Mouse (Mus musculus): ENCODE measurements around the gene Ptgds.

The Ptgds gene

DNA sequence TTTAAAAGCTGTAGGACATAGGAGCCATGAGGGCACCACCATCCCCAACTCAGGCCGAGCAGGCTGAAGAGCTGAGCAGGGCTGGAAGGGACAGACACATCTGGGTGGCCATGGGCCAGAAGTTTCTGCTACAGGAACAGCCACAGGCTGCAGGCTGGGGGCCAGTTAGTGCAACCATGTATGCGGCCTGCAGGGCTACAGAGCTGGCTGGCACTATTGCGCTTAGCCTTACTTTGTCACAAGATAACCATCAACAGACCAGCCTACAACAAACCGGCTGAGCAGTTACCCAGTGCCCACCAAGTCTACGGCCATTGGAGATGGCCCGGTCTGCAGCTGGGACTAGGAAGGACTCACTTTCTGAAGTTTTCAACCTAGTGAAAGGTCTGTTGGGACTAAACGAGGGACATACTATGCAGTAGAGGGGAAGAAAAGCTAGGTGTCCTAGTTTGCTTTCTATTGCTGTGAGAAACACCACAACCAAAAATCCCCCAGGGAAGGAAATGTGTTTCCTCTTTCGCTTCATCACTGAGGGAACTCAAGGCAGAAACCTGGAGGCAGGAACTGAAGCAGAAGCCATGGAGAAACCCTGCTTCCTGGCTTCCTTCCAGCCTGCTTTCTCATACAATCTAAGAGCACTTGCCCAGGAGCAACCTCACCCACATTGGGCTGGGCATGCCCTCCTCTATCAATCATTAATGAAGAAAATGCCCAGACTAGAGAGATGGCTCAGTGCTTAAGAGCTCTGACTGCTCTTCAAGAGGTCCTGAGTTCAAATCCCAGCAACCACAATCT lies 18.8 kb downstream of the Ptgds start:
- DNase-seq (ENCODE audit: low spot score in 2 of 2), result no peak

DNA sequence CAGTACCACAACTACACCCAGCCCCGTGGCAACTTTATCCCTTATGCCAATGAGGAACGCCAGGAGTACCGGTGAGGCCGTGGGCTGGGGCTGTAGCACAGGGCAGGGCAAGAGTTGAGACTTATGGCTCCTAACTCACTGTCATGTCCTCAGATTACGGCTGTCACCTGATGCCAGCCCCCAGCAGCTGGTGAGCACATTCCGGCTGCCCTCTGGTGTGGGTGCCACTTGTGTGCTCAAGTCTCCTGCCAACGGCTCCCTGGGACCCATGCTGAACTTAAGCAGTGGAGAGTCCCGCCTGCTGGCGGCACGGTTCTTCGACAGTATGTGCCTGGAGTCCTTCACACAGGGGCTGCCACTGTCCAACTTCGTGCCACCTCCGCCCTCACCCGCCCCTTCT lies 27.2 kb downstream of the Ptgds start:
- DNase-seq (ENCODE audit: low spot score in 2 of 2), result no peak

DNA sequence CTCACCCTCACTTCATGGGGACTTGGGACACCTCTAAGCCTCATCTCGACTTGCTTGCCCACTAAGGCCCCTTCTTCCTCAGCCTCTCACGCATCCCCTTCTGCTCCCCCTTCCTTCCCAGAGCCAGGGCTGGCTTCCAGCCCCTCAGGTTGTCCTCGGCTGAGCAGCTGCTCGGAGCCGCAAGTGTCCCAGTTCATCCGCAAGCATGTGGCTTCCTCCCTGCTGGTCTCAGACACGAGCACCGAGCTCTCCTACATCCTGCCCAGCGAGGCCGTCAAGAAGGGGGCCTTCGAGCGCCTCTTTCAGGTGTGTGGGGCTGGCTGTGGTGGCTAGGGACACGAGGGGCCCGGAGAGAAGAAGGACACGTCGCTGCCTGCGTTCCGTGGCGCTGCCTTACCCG lies 28.8 kb downstream of the Ptgds start:
- DNase-seq (ENCODE audit: low spot score in 2 of 2), result no peak

DNA sequence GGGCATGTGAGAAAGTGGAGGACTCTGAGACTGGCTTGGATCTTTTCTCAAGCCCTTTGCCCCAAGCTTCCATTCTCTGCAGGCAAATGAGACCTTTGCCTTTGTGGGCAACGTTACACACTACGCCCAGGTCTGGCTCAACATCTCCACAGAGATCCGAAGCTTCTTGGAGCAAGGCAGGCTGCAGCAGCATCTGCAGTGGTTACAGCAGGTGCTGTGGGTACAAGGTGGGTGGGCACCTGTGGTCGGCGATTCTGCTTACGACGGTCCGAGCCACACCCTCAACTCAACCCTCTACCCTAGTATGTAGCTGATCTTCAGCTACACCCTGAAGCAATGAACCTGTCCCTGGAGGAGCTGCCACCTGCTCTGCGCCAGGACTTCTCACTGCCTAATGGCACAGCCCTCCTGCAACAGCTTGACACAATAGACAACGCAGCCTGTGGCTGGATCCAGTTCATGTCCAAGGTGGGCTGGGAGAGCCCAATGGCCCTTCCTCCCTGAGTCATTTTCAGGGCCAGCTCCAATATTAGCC lies 33.5 kb downstream of the Ptgds start:
- no peak for DNase-seq (ENCODE audit: low spot score in 2 of 2)

DNA sequence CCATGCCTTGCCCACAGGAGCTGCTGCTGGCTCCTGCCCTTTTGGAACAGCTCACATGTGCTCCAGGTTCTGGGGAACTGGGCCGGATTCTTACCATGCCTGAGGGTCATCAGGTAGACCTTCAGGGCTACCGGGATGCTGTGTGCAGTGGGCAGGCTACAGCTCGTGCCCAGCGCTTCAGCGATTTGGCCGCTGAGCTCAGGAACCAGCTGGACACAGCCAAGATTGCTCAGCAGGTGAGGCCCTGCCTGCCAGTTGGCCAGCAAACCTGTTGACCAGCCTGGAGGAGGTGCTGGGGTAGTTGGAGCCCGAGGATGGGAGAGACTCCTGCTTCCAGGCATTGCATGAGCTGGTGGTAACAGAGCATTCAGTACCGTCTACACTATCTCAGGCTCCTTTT lies 35.6 kb downstream of the Ptgds start:
- no peak for DNase-seq (ENCODE audit: low spot score in 2 of 2)

DNA sequence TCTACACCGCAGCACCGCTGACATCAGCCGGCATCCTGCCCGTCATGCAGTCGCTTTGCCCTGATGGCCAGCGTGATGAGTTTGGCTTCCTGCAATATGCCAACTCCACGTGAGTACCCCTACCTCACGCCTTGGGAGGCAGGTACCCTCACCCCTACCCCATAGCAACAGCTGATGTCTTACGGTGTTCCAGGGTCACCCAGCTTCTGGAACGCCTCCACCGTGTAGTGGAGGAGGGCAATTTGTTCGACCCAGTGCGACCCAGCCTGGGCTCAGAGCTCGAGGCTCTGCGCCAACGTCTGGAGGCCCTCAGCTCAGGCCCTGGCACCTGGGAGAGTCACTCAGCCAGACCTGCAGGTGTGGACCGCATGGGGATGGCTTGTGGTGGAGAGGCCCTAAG lies 36.7 kb downstream of the Ptgds start:
- DNase-seq (ENCODE audit: low spot score in 2 of 2), result no peak

DNA sequence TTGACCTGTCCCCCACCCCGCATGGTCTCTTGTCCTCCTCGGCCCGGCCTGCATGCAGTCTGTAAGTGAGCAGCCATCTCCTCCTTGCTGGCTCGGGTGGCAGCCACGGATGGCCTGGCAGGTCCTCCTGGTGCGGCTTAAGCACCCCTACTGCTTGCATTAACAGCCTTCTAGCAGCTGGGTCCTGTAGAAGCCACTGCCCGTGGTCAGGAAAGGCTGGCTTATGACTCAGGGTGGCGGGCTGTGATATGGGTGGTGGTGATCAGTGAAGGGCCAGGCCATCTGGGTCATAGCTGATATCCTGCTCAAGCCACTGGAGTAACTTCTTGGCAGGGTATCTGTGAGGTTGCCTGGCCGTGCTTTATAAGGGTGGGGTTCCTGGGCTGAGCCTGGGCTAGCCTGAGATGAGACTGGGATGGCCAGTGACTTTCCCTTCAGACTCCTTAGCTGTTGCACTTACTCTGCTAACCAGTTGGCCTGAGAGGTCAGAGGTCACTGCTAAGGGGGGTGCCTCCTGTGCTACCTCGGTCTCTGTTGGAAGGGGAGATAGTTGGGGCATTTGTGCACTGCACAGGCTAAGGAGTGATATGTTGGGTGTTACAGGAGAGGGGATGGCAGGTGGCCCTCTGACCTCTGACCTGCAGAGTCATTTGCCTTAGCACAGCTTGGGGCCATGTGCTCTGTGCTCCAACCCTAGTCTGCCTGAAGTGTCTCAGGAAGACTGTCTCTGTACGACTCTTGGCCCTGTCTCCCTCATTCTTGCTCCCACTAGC lies 37.3 kb downstream of the Ptgds start:
- no peak for DNase-seq (ENCODE audit: low spot score in 2 of 2)

DNA sequence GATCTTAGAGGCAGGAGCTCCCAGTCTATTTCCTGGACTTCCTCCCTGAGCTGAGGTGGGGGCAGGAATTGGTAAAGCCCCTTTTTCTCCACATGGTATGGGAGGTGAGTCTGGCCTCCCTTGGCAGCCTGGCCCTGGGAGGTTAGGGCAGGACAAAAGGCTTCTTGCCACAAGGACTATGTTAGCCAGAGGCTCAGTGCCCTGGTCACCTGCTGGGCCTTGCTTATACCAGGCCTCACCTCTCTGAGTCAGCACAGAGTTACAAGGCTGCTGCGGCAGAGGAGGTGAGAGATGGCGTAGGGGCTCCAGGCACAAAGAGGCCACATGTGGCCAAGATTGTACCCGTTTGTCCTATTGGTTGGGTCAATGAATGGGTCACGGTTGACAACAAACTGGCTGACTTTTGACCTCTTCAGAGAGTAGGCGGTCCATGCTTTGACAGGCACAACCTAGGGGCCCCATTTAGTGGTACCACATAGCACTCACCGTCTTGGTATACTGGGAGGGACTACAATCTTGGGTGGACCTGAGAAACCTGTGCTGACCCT lies 38.5 kb downstream of the Ptgds start:
- no peak for DNase-seq (ENCODE audit: low spot score in 2 of 2)

DNA sequence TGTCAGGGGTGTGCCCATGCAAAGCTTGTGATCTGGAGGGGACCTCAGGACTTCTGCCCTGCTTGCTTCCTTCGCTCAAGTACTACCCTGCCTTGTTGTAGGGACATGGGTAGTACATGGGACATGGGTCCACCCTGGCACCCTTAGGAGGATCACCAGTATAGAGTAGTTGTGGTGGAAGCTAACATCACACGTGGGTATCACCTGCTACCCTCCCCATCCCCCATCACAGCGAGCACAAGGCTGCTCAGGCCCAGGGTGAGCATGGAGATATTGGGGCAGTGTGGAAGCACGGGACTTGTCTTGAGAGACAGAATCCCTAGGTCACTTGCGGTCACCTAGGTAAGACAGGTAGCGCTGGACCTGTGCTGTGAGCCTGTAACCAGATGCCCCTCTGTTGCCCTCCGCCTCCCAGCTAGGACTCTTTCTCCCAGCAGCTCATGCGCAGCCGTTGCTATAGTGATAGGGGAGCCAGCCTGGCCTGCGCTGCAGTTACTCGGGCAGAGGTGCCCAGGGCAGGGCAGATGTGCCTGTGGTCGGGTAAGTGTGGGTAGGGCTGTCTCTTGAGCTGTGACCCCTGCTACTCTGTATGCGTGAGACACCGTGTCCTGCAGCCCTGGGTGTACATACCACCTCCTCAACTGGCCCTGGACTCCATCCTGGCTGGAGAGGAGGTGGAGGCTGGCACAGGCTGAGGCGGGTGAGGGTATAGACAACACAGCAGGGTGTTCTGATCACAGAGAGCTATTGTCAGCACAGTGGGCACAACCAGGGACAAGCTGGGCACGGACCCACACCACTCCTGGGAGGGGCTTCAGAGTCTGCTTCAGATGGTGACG lies 39.2 kb downstream of the Ptgds start:
- DNase-seq (ENCODE audit: low spot score in 2 of 2), result no peak

DNA sequence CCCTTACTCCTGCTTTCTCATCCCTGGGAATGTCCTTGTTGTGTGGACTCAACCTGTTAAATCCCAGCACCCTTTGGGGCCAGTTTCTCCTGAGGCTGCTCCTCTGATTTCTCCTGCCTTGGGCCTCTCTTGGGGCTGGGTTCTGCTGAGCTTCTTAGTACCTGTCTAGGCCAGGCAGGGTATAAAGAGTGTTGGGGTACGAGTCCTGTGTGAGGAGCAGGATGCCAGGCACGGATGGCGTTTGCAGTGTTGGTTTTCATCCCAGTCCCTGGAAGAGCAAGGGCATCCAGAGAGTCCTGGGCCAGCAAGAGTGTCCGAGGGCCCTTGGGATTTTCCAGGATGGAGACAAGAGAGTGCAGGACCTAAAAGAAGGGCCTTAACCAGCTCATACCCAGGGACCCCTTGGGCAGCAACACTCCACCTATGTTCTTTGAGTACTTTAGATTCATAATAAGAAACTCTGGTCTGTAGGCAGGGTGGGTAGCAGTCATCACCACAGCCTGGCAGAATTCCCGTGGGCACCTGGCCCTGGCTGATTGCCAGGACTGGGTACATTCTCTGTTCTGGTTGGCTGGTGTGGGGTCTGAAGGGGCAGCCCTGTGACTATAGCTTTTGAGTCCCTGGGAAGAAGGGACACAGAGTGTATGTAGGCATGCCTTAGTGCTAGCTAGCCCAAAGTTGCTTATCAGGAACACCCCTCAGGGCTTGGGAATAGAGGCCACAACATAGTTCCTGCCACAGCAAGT lies 40.2 kb downstream of the Ptgds start:
- DNase-seq (ENCODE audit: low spot score in 2 of 2), result no peak

DNA sequence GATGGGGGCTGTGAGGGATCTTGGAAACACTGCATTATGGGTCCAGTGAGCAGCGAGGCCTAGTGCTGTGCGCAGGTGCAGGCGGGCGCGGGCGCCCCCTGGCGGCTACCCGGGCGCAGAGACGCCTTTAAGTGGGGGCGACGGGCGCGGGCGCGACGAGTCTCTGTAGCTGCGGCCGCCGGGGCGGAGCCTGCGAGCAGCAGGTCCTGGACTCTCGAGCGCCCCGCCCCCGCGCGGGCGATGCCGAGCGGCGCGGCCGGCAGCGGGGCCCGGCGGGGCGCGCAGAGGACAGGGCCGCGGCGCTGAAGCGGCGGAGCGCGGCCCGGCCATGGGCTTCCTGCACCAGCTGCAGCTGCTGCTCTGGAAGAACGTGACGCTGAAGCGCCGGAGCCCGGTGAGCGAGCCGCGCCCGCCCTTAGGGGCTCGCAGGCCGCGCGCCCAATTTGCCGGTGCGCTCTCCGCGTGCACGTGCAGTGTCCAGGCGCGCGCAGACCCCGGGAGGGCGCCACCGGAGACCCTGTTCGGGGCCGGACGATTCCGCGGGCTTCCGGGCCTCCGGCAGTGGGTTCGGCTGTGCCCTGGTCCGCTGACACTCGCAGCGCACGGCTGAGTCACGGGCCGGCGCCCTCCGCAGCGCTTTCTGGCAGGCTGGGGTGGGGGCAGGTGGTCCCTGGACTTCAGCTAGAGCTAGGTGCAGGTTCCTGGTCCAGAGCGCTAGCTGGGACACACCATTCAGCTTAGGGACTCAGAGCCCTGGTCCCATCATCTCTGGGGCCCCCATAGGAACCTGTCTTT lies 41.2 kb downstream of the Ptgds start, which contains the start of gene Abca2:
Gene Abca2, plus strand, starts transcription at position 262 of the 795 bp plus-strand sequence.
- peak; percentile 91 to 97 for DNase-seq (ENCODE audit: low spot score in 2 of 2)

DNA sequence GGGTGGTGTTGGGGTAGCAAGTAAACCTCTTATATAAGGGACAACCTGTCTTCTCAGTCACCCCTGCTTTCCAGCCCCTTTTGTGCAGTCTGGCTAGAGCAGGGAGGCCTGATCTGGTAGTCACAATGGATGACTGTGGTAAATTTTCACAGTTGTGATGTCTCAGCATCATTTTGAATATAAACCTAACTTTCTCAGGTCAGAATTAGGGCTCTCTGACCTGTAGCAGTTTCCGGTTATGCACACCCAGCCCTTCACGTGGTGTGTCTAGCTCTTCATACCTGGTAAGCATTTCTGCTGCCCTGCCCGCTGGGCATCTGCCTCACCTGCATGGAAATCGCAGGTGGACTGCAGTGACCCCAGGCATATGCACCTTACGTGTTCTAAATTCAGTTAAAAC lies 42.6 kb downstream of the Ptgds start:
- DNase-seq (ENCODE audit: low spot score in 2 of 2), result no peak

DNA sequence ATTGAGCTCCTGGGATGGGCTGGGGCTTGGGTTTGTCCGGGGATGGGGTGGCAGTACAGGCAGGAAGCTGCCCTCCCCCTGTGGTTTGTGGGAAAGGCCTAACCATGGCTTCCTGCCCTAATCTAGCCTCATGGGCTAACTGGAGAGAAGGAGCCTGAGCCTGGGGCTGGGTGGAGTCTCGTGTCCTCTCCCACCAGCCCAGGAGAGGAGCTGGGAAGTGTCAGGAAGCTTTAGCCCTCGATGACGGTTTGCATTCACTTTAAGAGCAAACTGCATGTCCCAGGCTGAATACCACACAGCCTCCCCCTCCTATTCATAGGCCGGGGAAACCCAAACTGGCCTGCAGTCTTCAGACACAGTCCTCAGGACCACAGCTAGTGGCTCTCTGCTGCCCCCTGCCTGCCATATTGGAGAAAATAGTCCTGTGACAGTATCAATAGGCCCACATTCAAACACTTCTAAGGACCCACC lies 43.1 kb downstream of the Ptgds start:
- DNase-seq (ENCODE audit: low spot score in 2 of 2), result peak in 1 of 2 experiments; percentile 65

DNA sequence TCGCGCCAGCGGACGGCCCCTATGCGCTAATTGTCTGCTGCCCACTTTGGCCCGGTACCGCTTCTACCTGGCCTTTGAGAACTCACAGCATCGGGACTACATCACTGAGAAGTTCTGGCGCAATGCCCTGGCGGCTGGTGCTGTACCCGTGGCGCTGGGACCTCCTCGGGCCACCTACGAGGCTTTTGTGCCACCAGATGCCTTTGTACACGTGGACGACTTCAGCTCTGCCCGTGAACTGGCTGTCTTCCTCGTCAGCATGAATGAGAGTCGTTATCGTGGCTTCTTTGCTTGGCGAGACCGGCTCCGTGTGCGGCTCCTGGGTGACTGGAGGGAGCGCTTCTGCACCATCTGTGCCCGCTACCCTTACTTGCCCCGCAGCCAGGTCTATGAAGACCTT lies 44.4 kb downstream of the Ptgds start:
- DNase-seq (ENCODE audit: low spot score in 2 of 2), result no peak

DNA sequence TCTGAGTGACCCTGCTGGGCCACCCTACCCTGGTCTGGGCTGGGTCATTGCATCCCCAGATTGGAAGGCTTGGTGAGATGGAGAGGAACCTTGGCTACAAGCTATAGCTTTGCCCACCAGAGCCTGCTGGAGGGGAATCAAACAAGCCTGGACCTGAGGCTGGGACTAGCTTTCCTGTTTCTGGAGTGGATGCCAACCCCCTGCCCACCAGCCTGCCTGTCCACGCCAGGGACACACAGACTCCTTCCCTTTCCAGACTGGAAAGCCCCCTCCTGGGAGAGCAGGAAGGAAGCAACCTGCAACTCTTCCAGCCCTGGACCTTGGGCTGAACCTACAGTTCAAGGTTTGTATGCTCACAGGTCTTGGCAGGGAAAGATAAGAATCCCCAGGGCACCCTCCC lies 46.2 kb downstream of the Ptgds start:
- DNase-seq (ENCODE audit: low spot score in 2 of 2), result no peak

DNA sequence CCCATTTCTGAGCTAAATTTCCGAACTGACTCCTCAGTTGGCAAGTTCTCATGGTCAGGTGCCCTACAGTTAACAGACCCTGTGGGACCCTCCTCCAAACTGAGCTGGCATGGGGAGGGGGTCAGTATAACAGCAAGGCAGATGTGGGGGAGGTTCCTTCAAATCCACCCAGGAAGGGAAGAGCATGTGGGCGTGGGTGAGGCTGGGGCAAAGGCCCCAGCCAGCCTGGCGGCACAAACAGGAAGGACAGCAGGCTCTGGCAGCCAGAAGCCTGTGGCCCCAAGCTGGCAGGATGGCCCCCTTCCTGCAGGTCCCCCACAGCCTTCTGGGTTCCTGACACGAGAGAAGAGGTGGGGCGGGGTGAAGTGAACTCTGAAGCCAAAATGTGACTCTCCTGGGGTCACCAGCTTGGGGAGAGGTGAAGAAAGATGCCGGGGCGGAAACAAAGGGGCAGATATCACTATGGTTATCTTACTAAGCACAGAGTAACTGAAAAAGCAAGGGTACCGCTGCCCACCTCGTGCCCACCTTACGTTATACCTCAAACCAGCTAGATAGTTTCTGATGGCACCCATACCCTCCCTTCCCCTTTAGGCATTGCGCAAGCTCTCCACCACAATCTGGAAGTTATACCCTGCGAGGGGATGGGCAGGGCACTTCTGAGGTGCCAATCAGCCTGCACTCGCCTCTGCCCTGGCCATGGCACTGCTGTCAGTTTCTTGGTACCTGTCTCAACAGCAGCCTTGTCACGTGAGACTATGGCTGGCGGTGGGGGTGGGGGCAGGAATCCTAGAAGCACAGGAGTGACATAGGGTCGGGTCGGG lies 47.0 kb downstream of the Ptgds start, which contains the start of gene Fut7:
Gene Fut7, plus strand, starts transcription at position 681 of the 824 bp plus-strand sequence.
- DNase-seq (ENCODE audit: low spot score in 2 of 2), result peak; percentile 17 to 35

DNA sequence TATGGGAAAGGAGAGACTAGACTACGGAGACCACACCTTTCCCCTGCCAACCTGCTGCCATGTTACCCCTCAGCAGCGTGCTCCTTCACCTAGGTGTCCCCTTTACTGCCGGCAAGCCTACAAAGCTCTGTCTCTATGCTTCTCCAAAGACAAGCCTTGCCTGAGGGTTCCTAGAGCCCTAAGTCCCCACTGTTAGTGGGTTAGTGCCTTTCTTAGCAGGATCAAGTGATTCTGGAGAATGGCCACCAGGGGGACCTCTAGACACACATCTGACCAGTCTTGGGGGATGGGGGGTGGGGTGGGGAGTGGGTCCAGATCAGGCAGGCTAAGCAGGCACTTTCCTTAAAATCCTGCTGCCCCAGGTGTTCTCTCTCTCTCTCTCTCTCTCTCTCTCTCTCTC lies 48.0 kb downstream of the Ptgds start:
- peak; percentile 27 to 68 for DNase-seq (ENCODE audit: low spot score in 2 of 2)

DNA sequence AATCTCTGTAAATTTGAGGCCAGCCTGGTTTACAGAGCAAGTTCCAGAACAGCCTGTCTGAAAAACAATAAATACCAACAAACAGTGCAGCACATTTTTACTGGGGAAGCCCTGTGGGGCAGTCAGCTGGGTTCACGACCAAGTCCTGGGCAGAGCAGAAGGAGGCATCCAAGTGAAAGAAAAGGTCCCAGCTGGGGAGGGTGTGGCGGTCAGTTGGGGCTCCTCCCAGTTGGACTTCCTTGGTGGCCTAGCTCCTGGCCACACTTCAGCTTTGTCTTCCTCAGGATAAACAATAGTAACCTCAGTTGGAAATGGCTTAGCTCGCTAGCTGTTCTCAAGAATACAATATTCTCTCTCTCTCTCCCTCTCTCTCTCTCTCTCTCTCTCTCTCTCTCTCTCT lies 52.4 kb downstream of the Ptgds start:
- no peak for DNase-seq (ENCODE audit: low spot score in 2 of 2)

Data from thymus, postnatal 10 days (tissue).